Mouse (Mus musculus) testis, adult 2 months (tissue): Measurements from ENCODE around the gene Kcnh3.

Source experiments
- CTCF ChIP-seq: fragments of 200-500 bp; IDR thresholded peaks from 2 replicates; pipeline ENCODE4 v1.5.1; 2012; ENCODE audit warnings: low read depth, mild to moderate bottlenecking, inconsistent platforms, low read length, moderate library complexity; ENCODE audit not compliant: control insufficient read depth, insufficient read depth, insufficient replicate concordance
- POLR2A ChIP-seq: fragments of 200-500 bp; IDR thresholded peaks from 2 replicates; pipeline ENCODE4 v1.6.1; 2012; ENCODE audit warnings: low read depth, mild to moderate bottlenecking, inconsistent platforms, low read length, moderate library complexity; ENCODE audit not compliant: control insufficient read depth

DNA sequence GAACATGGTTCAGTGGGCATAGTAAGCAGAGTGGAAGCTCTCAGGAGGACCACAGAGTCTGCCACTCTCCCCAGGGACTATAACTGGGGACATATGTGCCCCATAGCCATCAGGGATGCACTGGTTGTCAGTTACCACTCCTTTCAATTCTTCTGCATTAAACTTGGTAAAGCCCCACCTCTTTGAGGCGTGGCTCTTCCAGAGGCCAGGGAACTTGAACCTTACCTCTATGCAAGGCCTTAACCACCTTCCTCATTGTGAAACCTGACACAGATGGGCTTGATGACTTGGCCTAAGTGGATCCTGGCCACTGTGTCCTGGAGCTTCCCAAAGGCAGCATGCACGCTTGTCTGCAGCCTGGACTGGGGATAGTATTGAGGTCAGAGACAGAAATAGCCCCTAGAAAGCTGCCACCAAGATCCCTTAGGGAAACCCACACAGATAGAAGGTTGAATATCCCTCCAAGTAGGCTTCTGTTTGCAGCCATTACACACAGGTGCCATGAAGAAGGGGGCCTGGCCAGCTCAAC lies 29.9 kb downstream of the Kcnh3 start:
- no peak for TF ChIP-seq CTCF
- no peak for TF ChIP-seq POLR2A
